ENCODE assay signal across 25 mouse cellular contexts in the genomic region with DNA sequence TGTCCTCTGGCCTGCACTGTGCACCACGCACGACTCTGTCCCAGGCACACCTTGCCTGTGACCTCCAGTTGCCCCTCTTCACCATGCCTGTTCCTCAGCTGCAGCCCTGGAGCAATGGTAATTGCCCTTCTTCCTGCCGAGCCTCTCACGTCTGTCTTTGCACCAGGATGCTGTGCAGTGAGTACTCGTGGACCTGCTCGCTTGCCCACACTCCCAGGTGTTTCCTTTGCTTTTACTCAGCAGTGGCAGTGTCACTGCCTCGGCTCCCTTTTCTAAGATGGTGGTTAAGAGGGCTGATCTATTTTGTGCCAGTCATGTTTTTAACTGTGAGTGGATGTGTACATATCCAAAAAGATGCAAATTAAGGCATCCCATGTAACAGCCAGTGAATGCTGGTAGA. TPM values are rescaled to one million over a fixed set of nuclear protein-coding genes. Genes with fewer than 3 reads are reported as not detected.
DNase-seq lines count a peak whose midpoint lies in the region; ATAC-seq and TF ChIP-seq lines count a peak whose summit lies in the region.
"Had no signal": no experiment of that assay in that cellular context is flagged by ENCODE, and none has a peak within 500 bp of the region (broad histone marks: within the 10 kb centered on the region; RNA-seq: fewer than 3 reads in every experiment).

No protein-coding gene starts in this region.

- H3K4me2 ChIP-seq in heart, embryonic 16.5 days (ENCODE audit: low read depth, low read length): no peak overlapping the region
- H3K4me2 ChIP-seq: heart, embryonic 11.5 days; limb, embryonic 12.5 days had no signal

- H3K9ac ChIP-seq in heart, embryonic 16.5 days (ENCODE audit: low read length): no peak overlapping the region
- H3K9ac ChIP-seq: limb, embryonic 12.5 days; liver, postnatal 0 days had no signal

- no peak for ATAC-seq in heart, embryonic 16.5 days (replicated peaks; ENCODE audit: extremely low read depth, insufficient read depth, low FRiP score)
- peak; percentile 33 for ATAC-seq in activated CD4-positive, CD25-positive, alpha-beta regulatory T cell, adult 4 months
- ATAC-seq: forebrain, embryonic 14.5 days; hindbrain, postnatal 0 days; intestine, postnatal 0 days had no signal

- TF ChIP-seq CTCF in thymus, adult 2 months (IDR thresholded peaks at IDR 0.05; ENCODE audit: borderline replicate concordance, control insufficient read depth, extremely low read depth, insufficient read depth, low read length, poor library complexity): no peak

- no peak for TF ChIP-seq POLR2A in thymus, adult 2 months (IDR thresholded peaks at IDR 0.05; ENCODE audit: control insufficient read depth, extremely low read depth, insufficient read depth, low read length, poor library complexity)

- no peaks in the 10 kb centered on the region for H3K9me3 ChIP-seq in heart, embryonic 16.5 days (replicated peaks; ENCODE audit: control insufficient read depth, low read length)
- no peaks in the 10 kb centered on the region for H3K9me3 ChIP-seq in hindbrain, embryonic 10.5 days
- H3K9me3 ChIP-seq: limb, embryonic 12.5 days had no signal

- intact Hi-C loops in heart, postnatal 25 days (cut with DNase I): no loop called here

- H3K27ac ChIP-seq in heart, embryonic 16.5 days (ENCODE audit: low read length): peak overlapping the region; percentile 30; the same call in 1 of the 2 replicates
- H3K27ac ChIP-seq in thymus, adult 2 months (ENCODE audit: control insufficient read depth, insufficient read depth, low read length): peak overlapping the region; percentile 65
- H3K27ac ChIP-seq in hindbrain, embryonic 10.5 days: no peak overlapping the region
- H3K27ac ChIP-seq: hindbrain, postnatal 0 days; limb, embryonic 12.5 days; stomach, postnatal 0 days had no signal

- H3K4me3 ChIP-seq in heart, embryonic 16.5 days (ENCODE audit: low read length): no peak overlapping the region
- no peak overlapping the region for H3K4me3 ChIP-seq in thymus, adult 2 months (ENCODE audit: control insufficient read depth, insufficient read depth, low read length)
- H3K4me3 ChIP-seq in hindbrain, embryonic 10.5 days: no peak overlapping the region
- H3K4me3 ChIP-seq: limb, embryonic 12.5 days had no signal

- DNase-seq in heart, postnatal 25 days (ENCODE audit: low spot score): no peak
- peak; percentile 16 for DNase-seq in thymus, adult 2 months
- DNase-seq in thymus, postnatal 36 days: peak; percentile 19 to 47
- DNase-seq in hindbrain, embryonic 10.5 days (ENCODE audit: low spot score): no peak
- no peak for DNase-seq in right cerebral cortex, postnatal 10 days (ENCODE audit: low spot score in 2 of 2)
- no peak for DNase-seq in right cerebral cortex, adult 2 months (ENCODE audit: low spot score in 2 of 2)
- DNase-seq: cerebellum, adult 8-10 months; cerebellum, postnatal 25 days; gastrocnemius, postnatal 36 days; heart, adult 18-20 months; kidney, adult 9 months; kidney, postnatal 10 days; layer of hippocampus, postnatal 36 days; lung, postnatal 36 days; midbrain, embryonic 14.5 days; retina, postnatal 1 day had no signal

- no peaks in the 10 kb centered on the region for H3K27me3 ChIP-seq in heart, embryonic 16.5 days (ENCODE audit: control insufficient read depth, insufficient read depth, low read length)
- no peaks in the 10 kb centered on the region for H3K27me3 ChIP-seq in thymus, adult 2 months (ENCODE audit: control insufficient read depth, insufficient read depth, low read length)
- H3K27me3 ChIP-seq in hindbrain, embryonic 10.5 days (ENCODE audit: insufficient read depth, poor library complexity, severe bottlenecking): no peaks in the 10 kb centered on the region
- H3K27me3 ChIP-seq: limb, embryonic 12.5 days had no signal

- 80% methylated on average over 7 of the region's 7 CpGs for WGBS in heart, embryonic 16.5 days
- WGBS in thymus, adult 2 months: 9% methylated on average over 7 of the region's 7 CpGs
- WGBS in hindbrain, embryonic 10.5 days: 90% methylated on average over 7 of the region's 7 CpGs

- peaks cover 39% of the 10 kb centered on the region for H3K36me3 ChIP-seq in heart, embryonic 16.5 days (ENCODE audit: control insufficient read depth, insufficient read depth)
- H3K36me3 ChIP-seq in thymus, adult 2 months (ENCODE audit: control insufficient read depth, insufficient read depth, low read length): peaks cover 20% of the 10 kb centered on the region
- H3K36me3 ChIP-seq in hindbrain, embryonic 10.5 days: peaks cover 97% of the 10 kb centered on the region

- peaks cover 16% of the 10 kb centered on the region for H3K4me1 ChIP-seq in heart, embryonic 16.5 days (ENCODE audit: control insufficient read depth, insufficient read depth, low read length)
- peaks cover 11% of the 10 kb centered on the region for H3K4me1 ChIP-seq in thymus, adult 2 months (replicated peaks; ENCODE audit: control insufficient read depth, insufficient read depth, low read length)
- no peaks in the 10 kb centered on the region for H3K4me1 ChIP-seq in hindbrain, embryonic 10.5 days (replicated peaks)
- H3K4me1 ChIP-seq: limb, embryonic 12.5 days had no signal

RNA-seq across cellular contexts. Expression of gene Gpr107, which starts 27.4 kb away (rescaled TPM):
- polyA plus RNA-seq in heart, embryonic 16.5 days (2015; fragmentation: Nextera tagmentation; extraction: Ambion mirVana): 29.9 and 31.6 TPM in 2 replicates
- total RNA-seq in heart, postnatal 25 days (2021): 10 to 100 TPM; 33.1 to 35.1 TPM
- polyA plus RNA-seq in activated CD4-positive, CD25-positive, alpha-beta regulatory T cell, adult 4 months (2017; shearing (Covaris generic)): 10 to 100 TPM; 44.8 to 45.0 TPM
- polyA plus RNA-seq in thymus, adult 2 months (2012; rRNA removed): 33.2 and 34.6 TPM in 2 replicates
- polyA plus RNA-seq in hindbrain, embryonic 10.5 days (2016; fragmentation: Nextera tagmentation; extraction: Ambion mirVana): 35.1 and 35.5 TPM in 2 replicates

RNA-seq across cellular contexts. Expression of gene Fnbp1, which starts 37.7 kb away (rescaled TPM):
- 20.3 and 23.7 TPM in 2 replicates for polyA plus RNA-seq in heart, embryonic 16.5 days (2015; fragmentation: Nextera tagmentation; extraction: Ambion mirVana)
- total RNA-seq in heart, postnatal 25 days (2021): 10 to 100 TPM; 50.0 to 53.4 TPM
- polyA plus RNA-seq in activated CD4-positive, CD25-positive, alpha-beta regulatory T cell, adult 4 months (2017; shearing (Covaris generic)): 100 to 1,000 TPM in 1 of 2 experiments, 10 to 100 TPM in 1; 99.6 to 101 TPM
- 148 and 160 TPM in 2 replicates for polyA plus RNA-seq in thymus, adult 2 months (2012; rRNA removed)
- 14.7 and 16.0 TPM in 2 replicates for polyA plus RNA-seq in hindbrain, embryonic 10.5 days (2016; fragmentation: Nextera tagmentation; extraction: Ambion mirVana)

Comparison
In these comparisons a context has a peak if more than half of its experiments do, and no peak if none do; other contexts are left out.
1. DNase-seq: peak in thymus, adult 2 months (single experiment) and thymus, postnatal 36 days (2 of 2); none in heart, postnatal 25 days (single experiment), hindbrain, embryonic 10.5 days (single experiment), right cerebral cortex, postnatal 10 days (0 of 2) and right cerebral cortex, adult 2 months (0 of 2).